ENCODE assay signal across 29 mouse cellular contexts in genomic region chr15:20223271-20223981, GRCm38 (mm10).
DNase-seq lines count a peak whose midpoint lies in the region; ATAC-seq and TF ChIP-seq lines count a peak whose summit lies in the region.
"Had no signal": no experiment of that assay in that cellular context is flagged by ENCODE, and none has a peak within 500 bp of the region (broad histone marks: within the 10 kb centered on the region; RNA-seq: fewer than 3 reads in every experiment).

No protein-coding gene starts in this region.

- no peak overlapping the region for H3K9ac ChIP-seq in midbrain, postnatal 0 days (replicated peaks; ENCODE audit: low read length, poor library complexity, severe bottlenecking)
- H3K9ac ChIP-seq in hindbrain, embryonic 12.5 days: no peak overlapping the region
- H3K9ac ChIP-seq: embryonic facial prominence, embryonic 13.5 days; heart, embryonic 15.5 days; hindbrain, embryonic 13.5 days; limb, embryonic 12.5 days; liver, embryonic 15.5 days; lung, embryonic 14.5 days; midbrain, embryonic 15.5 days had no signal

- TF ChIP-seq CTCF in midbrain, postnatal 0 days (IDR thresholded peaks at IDR 0.05): no peak

- no peaks in the 10 kb centered on the region for H3K36me3 ChIP-seq in midbrain, postnatal 0 days (ENCODE audit: insufficient read depth, low read length)
- H3K36me3 ChIP-seq in hindbrain, embryonic 12.5 days: no peaks in the 10 kb centered on the region
- H3K36me3 ChIP-seq: embryonic facial prominence, embryonic 13.5 days; heart, embryonic 10.5 days; heart, embryonic 15.5 days; hindbrain, embryonic 13.5 days; limb, embryonic 12.5 days; liver, embryonic 15.5 days; midbrain, embryonic 10.5 days; midbrain, embryonic 15.5 days had no signal

- H3K4me3 ChIP-seq in midbrain, postnatal 0 days (ENCODE audit: low read depth, low read length): no peak overlapping the region
- no peak overlapping the region for H3K4me3 ChIP-seq in hindbrain, embryonic 12.5 days
- H3K4me3 ChIP-seq: embryonic facial prominence, embryonic 13.5 days; erythroblast, embryonic 14.5 days; heart, embryonic 10.5 days; heart, embryonic 15.5 days; hindbrain, embryonic 13.5 days; limb, embryonic 12.5 days; liver, embryonic 15.5 days; midbrain, embryonic 10.5 days; midbrain, embryonic 15.5 days had no signal

- no peak for ATAC-seq in midbrain, postnatal 0 days (ENCODE audit: low FRiP score)
- ATAC-seq in hindbrain, embryonic 12.5 days (ENCODE audit: low FRiP score): no peak
- ATAC-seq: intestine, embryonic 16.5 days; midbrain, embryonic 15.5 days had no signal

- no peaks in the 10 kb centered on the region for H3K9me3 ChIP-seq in midbrain, postnatal 0 days (ENCODE audit: low read length)
- H3K9me3 ChIP-seq in hindbrain, embryonic 12.5 days (replicated peaks): no peaks in the 10 kb centered on the region
- H3K9me3 ChIP-seq: embryonic facial prominence, embryonic 13.5 days; heart, embryonic 10.5 days; heart, embryonic 15.5 days; hindbrain, embryonic 13.5 days; limb, embryonic 12.5 days; liver, embryonic 15.5 days; midbrain, embryonic 10.5 days; midbrain, embryonic 15.5 days had no signal

- DNase-seq in frontal cortex, adult 2 months (ENCODE audit: extremely low spot score in 1 of 2, low spot score in 1 of 2): peak; percentile 14 to 53
- no peak for DNase-seq in frontal cortex, postnatal 14 days (ENCODE audit: low spot score in 2 of 2)
- DNase-seq in left cerebral cortex, adult 11 months (ENCODE audit: low spot score): peak; percentile 5
- DNase-seq in left cerebral cortex, postnatal 4 days: no peak
- DNase-seq in layer of hippocampus, adult 8-10 months (ENCODE audit: low spot score in 2 of 2): peak; percentile 41 to 42
- peak; percentile 11 to 77 for DNase-seq in left cerebral cortex, postnatal 25 days (ENCODE audit: low spot score in 2 of 2)
- DNase-seq in midbrain, postnatal 0 days (ENCODE audit: low spot score): no peak
- DNase-seq: adrenal gland, postnatal 14 days; cerebellum, adult 18-20 months; cerebellum, postnatal 10 days; gastrocnemius, postnatal 25 days; heart, adult 11 months; heart, postnatal 36 days; kidney, adult 8-10 months; kidney, postnatal 14 days; lung, embryonic 14.5 days; thymus, adult 18-20 months; thymus, postnatal 25 days had no signal

- intact Hi-C loops in left cerebral cortex, postnatal 4 days (cut with DNase I): no loop called here
- intact Hi-C loops in left cerebral cortex, postnatal 25 days (cut with DNase I): loop anchor here (10.0 kb wide), 1 partner anchor 151 kb away; no protein-coding TSS in a partner anchor

- no peaks in the 10 kb centered on the region for H3K4me1 ChIP-seq in midbrain, postnatal 0 days (ENCODE audit: insufficient read depth, low read length)
- H3K4me1 ChIP-seq in hindbrain, embryonic 12.5 days: no peaks in the 10 kb centered on the region
- H3K4me1 ChIP-seq: embryonic facial prominence, embryonic 13.5 days; heart, embryonic 10.5 days; heart, embryonic 15.5 days; hindbrain, embryonic 13.5 days; limb, embryonic 12.5 days; liver, embryonic 15.5 days; midbrain, embryonic 10.5 days; midbrain, embryonic 15.5 days had no signal

- H3K27ac ChIP-seq in midbrain, postnatal 0 days (ENCODE audit: low read depth, low read length): no peak overlapping the region
- H3K27ac ChIP-seq in hindbrain, embryonic 12.5 days: no peak overlapping the region
- H3K27ac ChIP-seq: embryonic facial prominence, embryonic 13.5 days; heart, embryonic 10.5 days; heart, embryonic 15.5 days; hindbrain, embryonic 13.5 days; limb, embryonic 12.5 days; liver, embryonic 15.5 days; midbrain, embryonic 10.5 days; midbrain, embryonic 15.5 days had no signal

- WGBS in midbrain, postnatal 0 days: 66% methylated on average over 3 of the region's 3 CpGs
- WGBS in hindbrain, embryonic 12.5 days: 76% methylated on average over 3 of the region's 3 CpGs

- no peak overlapping the region for H3K4me2 ChIP-seq in midbrain, postnatal 0 days (ENCODE audit: low read depth, low read length, poor library complexity, severe bottlenecking)
- H3K4me2 ChIP-seq in hindbrain, embryonic 12.5 days (replicated peaks): no peak overlapping the region
- H3K4me2 ChIP-seq: embryonic facial prominence, embryonic 13.5 days; heart, embryonic 15.5 days; hindbrain, embryonic 13.5 days; limb, embryonic 12.5 days; liver, embryonic 15.5 days; lung, embryonic 14.5 days; midbrain, embryonic 15.5 days had no signal

- no peaks in the 10 kb centered on the region for H3K27me3 ChIP-seq in midbrain, postnatal 0 days (ENCODE audit: insufficient read depth, low read length)
- H3K27me3 ChIP-seq in hindbrain, embryonic 12.5 days: no peaks in the 10 kb centered on the region
- H3K27me3 ChIP-seq: embryonic facial prominence, embryonic 13.5 days; heart, embryonic 15.5 days; hindbrain, embryonic 13.5 days; limb, embryonic 12.5 days; liver, embryonic 15.5 days; midbrain, embryonic 15.5 days had no signal

Comparison
In these comparisons a context has a peak if more than half of its experiments do, and no peak if none do; other contexts are left out.
1. DNase-seq: peak in frontal cortex, adult 2 months (2 of 2), left cerebral cortex, adult 11 months (single experiment), layer of hippocampus, adult 8-10 months (2 of 2) and left cerebral cortex, postnatal 25 days (2 of 2); none in frontal cortex, postnatal 14 days (0 of 2), left cerebral cortex, postnatal 4 days (single experiment) and midbrain, postnatal 0 days (single experiment).